ENCODE assay signal across 8 mouse cellular contexts in genomic region chr5:135118589-135119081, GRCm38 (mm10). TPM values are rescaled to one million over a fixed set of nuclear protein-coding genes. Genes with fewer than 3 reads are reported as not detected.
DNase-seq lines count a peak whose midpoint lies in the region; ATAC-seq and TF ChIP-seq lines count a peak whose summit lies in the region.

No protein-coding gene starts in this region.

- in situ Hi-C loops in Patski (cut with MboI; ENCODE audit: low pct_unique_long_range_greater_than_20kb): loop anchor here (5.0 kb wide), 2 partner anchors 74 to 169 kb away; no protein-coding TSS in a partner anchor

- H3K4me3 ChIP-seq in heart, adult 2 months: no peak overlapping the region
- no peak overlapping the region for H3K4me3 ChIP-seq in kidney, postnatal 0 days (replicated peaks; ENCODE audit: low read depth, low read length)
- H3K4me3 ChIP-seq in lung, adult 2 months (replicated peaks; ENCODE audit: extremely low read depth, low read depth, low read length): no peak overlapping the region

- POLR2A ChIA-PET in Patski (lab: Charles Lee): interaction anchor here (0.5 to 1.1 kb wide), 4 partner anchors 29 to 74 kb away, joined by 3 to 5 read pairs (median 4); partner anchors contain the start of gene Vps37d

- peaks cover 4% of the 10 kb centered on the region for H3K4me1 ChIP-seq in heart, adult 2 months (ENCODE audit: control insufficient read depth, insufficient read depth, low read length)
- no peaks in the 10 kb centered on the region for H3K4me1 ChIP-seq in kidney, postnatal 0 days (replicated peaks; ENCODE audit: insufficient read depth, low read length)
- no peaks in the 10 kb centered on the region for H3K4me1 ChIP-seq in lung, adult 2 months (ENCODE audit: control insufficient read depth, insufficient read depth, low read length)

- TF ChIP-seq EP300 in heart, adult 2 months (IDR thresholded peaks at IDR 0.05; ENCODE audit: insufficient read depth, low read depth, low read length): peak; percentile 66; the same call in 1 of the 2 replicates

- DNase-seq in B cell, adult 2 months: peak; percentile 74 to 77
- no peak for DNase-seq in Patski (ENCODE audit: low read depth, low spot score)
- DNase-seq in cerebellum, postnatal 14 days: peak; percentile 68 to 78
- peak; percentile 63 to 74 for DNase-seq in heart, adult 2 months
- DNase-seq in kidney, postnatal 0 days (ENCODE audit: low spot score): peak; percentile 86
- peak; percentile 66 for DNase-seq in lung, adult 2 months
- DNase-seq in right cerebral cortex, adult 18-20 months: peak; percentile 45
- peak; percentile 89 for DNase-seq in yolk sac, embryonic 10.5 days (ENCODE audit: low spot score)

- no peak for TF ChIP-seq POLR2A in heart, adult 2 months (IDR thresholded peaks at IDR 0.05; ENCODE audit: insufficient read depth, low read depth, low read length)
- TF ChIP-seq POLR2A in lung, adult 2 months (IDR thresholded peaks at IDR 0.05; ENCODE audit: borderline replicate concordance, extremely low read depth, low read depth, low read length): no peak

- no peaks in the 10 kb centered on the region for H3K9me3 ChIP-seq in kidney, postnatal 0 days (replicated peaks; ENCODE audit: low read length)

- no peaks in the 10 kb centered on the region for H3K36me3 ChIP-seq in heart, adult 2 months (ENCODE audit: control insufficient read depth, insufficient read depth, low read length)
- H3K36me3 ChIP-seq in kidney, postnatal 0 days (ENCODE audit: insufficient read depth, low read length): no peaks in the 10 kb centered on the region

- CTCF ChIA-PET in Patski (lab: Charles Lee): interaction anchor here (0.6 to 1.7 kb wide), 13 partner anchors 9 to 170 kb away, joined by 3 to 7 read pairs (median 3); no protein-coding TSS in a partner anchor

- TF ChIP-seq CTCF in Patski (IDR thresholded peaks at IDR 0.05): peak; percentile 66
- peak; percentile 88 for TF ChIP-seq CTCF in heart, adult 2 months (IDR thresholded peaks at IDR 0.05)
- TF ChIP-seq CTCF in kidney, postnatal 0 days (IDR thresholded peaks at IDR 0.05; ENCODE audit: low read depth): peak; percentile 88
- TF ChIP-seq CTCF in lung, adult 2 months (IDR thresholded peaks at IDR 0.05; ENCODE audit: insufficient read depth, low read length): peak; percentile 87

- H3K27me3 ChIP-seq in Patski: peaks cover 3% of the 10 kb centered on the region
- H3K27me3 ChIP-seq in heart, adult 2 months (ENCODE audit: control insufficient read depth, insufficient read depth, low read length): no peaks in the 10 kb centered on the region
- H3K27me3 ChIP-seq in kidney, postnatal 0 days (ENCODE audit: insufficient read depth, low read length): no peaks in the 10 kb centered on the region

- WGBS in heart, adult 2 months: 12% methylated on average over 6 of the region's 6 CpGs
- 22% methylated on average over 6 of the region's 6 CpGs for WGBS in kidney, postnatal 0 days
- WGBS in lung, adult 2 months: 6% methylated on average over 6 of the region's 6 CpGs

- H3K27ac ChIP-seq in heart, adult 2 months: no peak overlapping the region; the same call in 1 of the 2 replicates
- no peak overlapping the region for H3K27ac ChIP-seq in kidney, postnatal 0 days

- intact Hi-C loops in heart, adult 2 months (cut with DNase I): loop anchor here (1.0 kb wide), 3 partner anchors 73 to 168 kb away; no protein-coding TSS in a partner anchor

- peak; percentile 31 for ATAC-seq in Patski
- ATAC-seq in kidney, postnatal 0 days (replicated peaks; ENCODE audit: low FRiP score, low read depth): 0 out of 2 replicates have a peak, but pooled peaks have one; percentile 52

- H3K4me2 ChIP-seq in kidney, postnatal 0 days (ENCODE audit: low read length): no peak overlapping the region

- 0 out of 2 replicates have a peak overlapping the region, but pooled peaks have one; percentile 19 for H3K9ac ChIP-seq in heart, adult 2 months (ENCODE audit: low read depth, low read length)
- no peak overlapping the region for H3K9ac ChIP-seq in kidney, postnatal 0 days (ENCODE audit: low read depth, low read length)

- H3K79me2 ChIP-seq in heart, adult 2 months (replicated peaks; ENCODE audit: control insufficient read depth, insufficient read depth, low read length): no peaks in the 10 kb centered on the region

RNA-seq across cellular contexts. Expression of gene Mlxipl, which starts 28.9 kb away (rescaled TPM):
- 2.8 TPM for polyA plus RNA-seq in Patski (2021)
- 10 to 100 TPM; 24.2 to 25.9 TPM for total RNA-seq in heart, adult 2 months (2021)
- 47.1 and 49.0 TPM in 2 replicates for polyA plus RNA-seq in heart, adult 2 months (2012; rRNA removed)
- 6.5 and 7.8 TPM in 2 replicates for polyA plus RNA-seq in kidney, postnatal 0 days (2015; fragmentation: Nextera tagmentation; extraction: Ambion mirVana)
- 17.8 and 28.5 TPM in 2 replicates for polyA plus RNA-seq in lung, adult 2 months (2012; rRNA removed)

RNA-seq across cellular contexts. Expression of gene Tbl2, which starts 30.8 kb away (rescaled TPM):
- polyA plus RNA-seq in Patski (2021): 12.3 TPM
- 10 to 100 TPM in 1 of 2 experiments, 1 to 10 TPM in 1; 9.9 to 10.6 TPM for total RNA-seq in heart, adult 2 months (2021)
- 5.8 and 8.8 TPM in 2 replicates for polyA plus RNA-seq in heart, adult 2 months (2012; rRNA removed)
- 14.5 and 17.4 TPM in 2 replicates for polyA plus RNA-seq in kidney, postnatal 0 days (2015; fragmentation: Nextera tagmentation; extraction: Ambion mirVana)
- polyA plus RNA-seq in lung, adult 2 months (2012; rRNA removed): 8.1 and 8.3 TPM in 2 replicates

RNA-seq across cellular contexts. Expression of gene Vps37d, which starts 40.6 kb away (rescaled TPM):
- polyA plus RNA-seq in Patski (2021): 18.1 TPM
- under 1 TPM; 0.52 to 0.57 TPM for total RNA-seq in heart, adult 2 months (2021)
- 0.61 and 0.72 TPM in 2 replicates for polyA plus RNA-seq in heart, adult 2 months (2012; rRNA removed)
- 9.9 and 12.5 TPM in 2 replicates for polyA plus RNA-seq in kidney, postnatal 0 days (2015; fragmentation: Nextera tagmentation; extraction: Ambion mirVana)
- polyA plus RNA-seq in lung, adult 2 months (2012; rRNA removed): 2.3 and 3.0 TPM in 2 replicates

RNA-seq across cellular contexts. Expression of gene Bcl7b, which starts 49.4 kb away (rescaled TPM):
- 43.5 TPM for polyA plus RNA-seq in Patski (2021)
- total RNA-seq in heart, adult 2 months (2021): 10 to 100 TPM; 40.3 to 44.1 TPM
- polyA plus RNA-seq in heart, adult 2 months (2012; rRNA removed): 37.5 and 37.6 TPM in 2 replicates
- polyA plus RNA-seq in kidney, postnatal 0 days (2015; fragmentation: Nextera tagmentation; extraction: Ambion mirVana): 58.8 and 65.6 TPM in 2 replicates
- polyA plus RNA-seq in lung, adult 2 months (2012; rRNA removed): 37.3 and 42.9 TPM in 2 replicates

RNA-seq across cellular contexts. Expression of gene Bud23, which starts 53.9 kb away (rescaled TPM):
- polyA plus RNA-seq in Patski (2021): 58.7 TPM
- total RNA-seq in heart, adult 2 months (2021): 10 to 100 TPM; 20.5 to 21.1 TPM
- polyA plus RNA-seq in heart, adult 2 months (2012; rRNA removed): 26.2 and 29.8 TPM in 2 replicates
- 80.4 and 85.2 TPM in 2 replicates for polyA plus RNA-seq in kidney, postnatal 0 days (2015; fragmentation: Nextera tagmentation; extraction: Ambion mirVana)
- polyA plus RNA-seq in lung, adult 2 months (2012; rRNA removed): 51.3 and 56.4 TPM in 2 replicates
